Mouse (Mus musculus) CH12.LX (cell line): ENCODE measurements around the gene Gfm2. TPM values are rescaled to one million over a fixed set of nuclear protein-coding genes. Genes with fewer than 3 reads are reported as not detected.
"Not testable (repeated sequence)": the region's sequence is repeated elsewhere in the genome, so short reads cannot be mapped to it uniquely, and the experiment has no call there.

Experiments
- DNase-seq: peaks from one replicate; pipeline ENCODE4 v3.0.0-alpha.2; 2013; ENCODE audit errors: extremely low read depth
- H3K27ac ChIP-seq: 2 replicates; pipeline ENCODE4 v1.5.1; 2012; ENCODE audit warnings: low read depth, mild to moderate bottlenecking, control low read depth, moderate library complexity; ENCODE audit not compliant: insufficient read depth
- H3K27me3 ChIP-seq: replicated peaks from 2 replicates; pipeline ENCODE3; 2012; ENCODE audit warnings: inconsistent platforms
- H3K36me3 ChIP-seq, 2 experiments: replicated peaks in 1 of 2; 2 replicates each; pipeline versions ENCODE3 to v1.6.1; 2012; ENCODE audit warnings: inconsistent platforms in 1 of 2, low read length in 1 of 2, mild to moderate bottlenecking in 1 of 2, mixed read lengths in 1 of 2, moderate library complexity in 1 of 2; ENCODE audit not compliant: control insufficient read depth in 1 of 2, insufficient read depth in 1 of 2
- H3K4me1 ChIP-seq, 2 experiments: 2 replicates each; pipeline ENCODE4 v1.6.1; 2012; ENCODE audit warnings: inconsistent platforms in 1 of 2, moderate library complexity in 1 of 2; ENCODE audit not compliant: insufficient read depth in 2 of 2, control insufficient read depth in 1 of 2
- H3K4me2 ChIP-seq: 2 replicates; pipeline ENCODE4 v1.6.1; 2012; ENCODE audit warnings: low read depth, mild to moderate bottlenecking, control low read depth; ENCODE audit not compliant: poor library complexity, insufficient read depth, severe bottlenecking
- H3K4me3 ChIP-seq, 3 experiments: fragments of 150-350 bp in 1 of 3; sonication (generic) in 1 of 3; replicated peaks in 1 of 3; 2 replicates each; pipeline versions ENCODE3 to v1.5.1; 2011 to 2012; ENCODE audit warnings: low read depth in 2 of 3, low read length in 2 of 3, mild to moderate bottlenecking in 2 of 3, moderate library complexity in 2 of 3, control low read depth in 1 of 3, improper control_type of control experiment in 1 of 3, inconsistent platforms in 1 of 3, mixed read lengths in 1 of 3; ENCODE audit not compliant: poor library complexity in 1 of 3
- H3K79me2 ChIP-seq: replicated peaks from 2 replicates; pipeline ENCODE4 v1.6.1; 2012; ENCODE audit warnings: mild to moderate bottlenecking, moderate library complexity; ENCODE audit not compliant: control insufficient read depth, poor library complexity, insufficient read depth, severe bottlenecking; ENCODE audit errors: extremely low read depth
- H3K9ac ChIP-seq: 2 replicates; pipeline ENCODE4 v1.6.1; 2012; ENCODE audit warnings: low read depth, mild to moderate bottlenecking, control low read depth, moderate library complexity; ENCODE audit not compliant: insufficient read depth
- H3K9me3 ChIP-seq: replicated peaks from 2 replicates; pipeline ENCODE3; 2012; ENCODE audit warnings: low read length, inconsistent platforms, mixed read lengths
- BHLHE40 ChIP-seq: IDR thresholded peaks from 2 replicates; pipeline ENCODE4 v1.6.1; 2011; ENCODE audit warnings: mild to moderate bottlenecking, low read depth, low read length, improper control_type of control experiment
- CTCF ChIP-seq, 2 experiments: IDR thresholded peaks in 1 of 2; conservative IDR thresholded peaks in 1 of 2; 2 replicates each; pipeline ENCODE4 v1.5.1; 2011 to 2012; ENCODE audit warnings: low read depth in 2 of 2, low read length in 2 of 2, improper control_type of control experiment in 1 of 2, inconsistent platforms in 1 of 2, mild to moderate bottlenecking in 1 of 2, moderate library complexity in 1 of 2
- EP300 ChIP-seq: IDR thresholded peaks from 2 replicates; pipeline ENCODE4 v1.6.1; 2011; ENCODE audit warnings: low read length, improper control_type of control experiment
- HCFC1 ChIP-seq: IDR thresholded peaks from 2 replicates; pipeline ENCODE4 v1.6.1; 2012; ENCODE audit warnings: low read depth, mild to moderate bottlenecking, inconsistent platforms, low read length, improper control_type of control experiment
- MYC ChIP-seq: IDR thresholded peaks from 2 replicates; pipeline ENCODE4 v1.6.1; 2011; ENCODE audit warnings: low read depth, mild to moderate bottlenecking, improper control_type of control experiment, low read length
- RAD21 ChIP-seq: IDR thresholded peaks from 2 replicates; pipeline ENCODE4 v1.6.1; 2011; ENCODE audit warnings: low read depth, mild to moderate bottlenecking, low read length, improper control_type of control experiment, moderate library complexity
- SMC3 ChIP-seq: IDR thresholded peaks from 2 replicates; pipeline ENCODE4 v1.6.1; 2011; ENCODE audit warnings: low read depth, low read length, improper control_type of control experiment
- dilution Hi-C: fragments of 300-500 bp; cut with MboI; formaldehyde crosslinking; loops from 2 replicates; pipeline ENCODE4 v1.14.3; 2020; ENCODE audit warnings: low sequenced_read_pairs; ENCODE audit not compliant: extremely low pct_unique_long_range_greater_than_20kb, extremely low pct_ligation_motif_present
- in situ Hi-C: fragments of 300-500 bp; cut with MboI; formaldehyde crosslinking; loops from 3 replicates; pipeline ENCODE4 v1.14.3; 2019; ENCODE audit warnings: low sequenced_read_pairs, low pct_ligation_motif_present, low pct_unique_long_range_greater_than_20kb, mixed read lengths
- polyA plus RNA-seq: library from polyadenylated mRNA; unstranded; fragments of >175 nt; gene quantifications from 2 replicates; pipeline ENCODE4 v1.2.1, GENCODE M21; 2012; ENCODE audit warnings: low read depth; ENCODE audit not compliant: insufficient read length
- total RNA-seq, 2 experiments: library from RNA; depleted of rRNA; stranded (reverse); fragments of 300-350 nt in 1 of 2; fragments of >200 nt in 1 of 2; gene quantifications; 2 replicates each; pipeline ENCODE4 v1.2.3; 2012 to 2014

Gene Gfm2
- total and polyA plus RNA-seq, 3 experiments, result 35.5 to 38.0 (median 37.4) TPM

- in situ Hi-C loops, result no loop called here
- H3K4me3 ChIP-seq, result no peak within 1 kb of the TSS
- H3K36me3 ChIP-seq, result no peaks in the 10 kb centered on the region
- no peak within 1 kb of the TSS for H3K9ac ChIP-seq
- H3K9me3 ChIP-seq, result no peaks in the 10 kb centered on the region
- no peak within 1 kb of the TSS for H3K27ac ChIP-seq
- H3K4me2 ChIP-seq, result peak within 1 kb of the TSS; percentile 80
- H3K27me3 ChIP-seq, result no peaks in the 10 kb centered on the region
- peak; percentile 69 for DNase-seq
- TF ChIP-seq MYC (0 out of 2 replicates have a peak, but pooled peaks have one; percentile 42), EP300 (no peak), RAD21 (peak; percentile 60), BHLHE40 (peak; percentile 58), SMC3 (peak; percentile 51), CTCF (conservative IDR thresholded peaks at IDR 0.05 in 1 of 2, IDR thresholded peaks at IDR 0.05 in 1 of 2; ENCODE audit: low read depth in 2 of 2, low read length in 2 of 2) (peak; percentile 60 to 76)
- peaks cover under 1 to 9% of the 10 kb centered on the region in 2 experiments; a peak in 3 of 4 replicates for H3K4me1 ChIP-seq
- dilution Hi-C loops, result no loop called here
- H3K79me2 ChIP-seq, result no peaks in the 10 kb centered on the region
Measured at GRCm38 (mm10) chr13:97099187-97099852, 38.4 kb upstream of the Gfm2 start, which contains the start of gene Gm6169. Gene Gm6169 (minus strand): TSS chr13:97099237.

- no peak for TF ChIP-seq HCFC1
- in situ Hi-C loops, result no loop called here
- Histone ChIP-seq H3K79me2 (no peaks in the 10 kb centered on the region), H3K4me2 (no peak overlapping the region), H3K9me3 (no peaks in the 10 kb centered on the region), H3K27ac (no peak overlapping the region), H3K4me1 (peaks cover 2 to 6% of the 10 kb centered on the region in 2 experiments; a peak in 2 of 4 replicates), H3K27me3 (no peaks in the 10 kb centered on the region), H3K36me3 (no peaks in the 10 kb centered on the region), H3K4me3 (no peak overlapping the region), H3K9ac (no peak overlapping the region)
- no peak for DNase-seq
- dilution Hi-C loops, result no loop called here
Measured at GRCm38 (mm10) chr13:97104996-97105395, 32.7 kb upstream of the Gfm2 start.

GRCm38 (mm10) chr13:97107721-97108120 is 30.0 kb upstream of the Gfm2 start:
- H3K79me2 ChIP-seq, H3K4me2 ChIP-seq, H3K4me1 ChIP-seq, dilution Hi-C loops, H3K9me3 ChIP-seq, H3K27me3 ChIP-seq, in situ Hi-C loops, H3K9ac ChIP-seq, H3K27ac ChIP-seq, H3K36me3 ChIP-seq, DNase-seq, H3K4me3 ChIP-seq: not testable (repeated sequence)
